Mouse (Mus musculus) ES-Bruce4 (cell line): ENCODE measurements at regions not wholly inside any gene's neighbourhood (a gene's known extent, or its start where the extent isn't known, plus 50 kb on each side); places are given as distances from the start of the nearest gene placed in this dataset.

ENCODE experiments used
- CTCF ChIP-seq: IDR thresholded peaks from one replicate; pipeline ENCODE4 v1.8.1; 2011; ENCODE audit warnings: low read depth, low read length
- POLR2A ChIP-seq: IDR thresholded peaks from one replicate; pipeline ENCODE4 v1.8.1; 2011; ENCODE audit warnings: low read length; ENCODE audit not compliant: insufficient read depth

DNA sequence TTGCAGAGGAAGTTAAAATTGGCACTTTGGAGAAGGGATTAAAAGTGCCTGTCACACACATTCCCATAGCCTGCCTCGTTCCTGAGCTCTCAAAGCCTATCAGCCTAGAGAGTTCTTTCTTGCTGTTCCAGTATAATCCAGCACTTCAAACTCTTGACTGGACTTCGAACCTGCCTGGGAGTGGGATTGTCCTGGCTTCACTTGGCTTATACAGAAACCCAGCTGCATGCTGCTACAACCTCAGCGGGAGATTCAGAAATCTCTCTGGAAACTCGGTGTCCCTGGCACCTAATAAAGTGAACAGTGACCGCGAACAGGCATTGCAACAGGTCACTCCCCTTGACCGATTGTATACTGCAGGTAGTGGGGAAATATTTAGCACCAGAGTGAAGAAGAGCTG is 149.1 kb upstream of the Mast4 start:
- TF ChIP-seq CTCF, result no peak
- TF ChIP-seq POLR2A, result no peak
